Mouse (Mus musculus): ENCODE results near the gene E2f6. TPM values are rescaled to one million over a fixed set of nuclear protein-coding genes. Genes with fewer than 3 reads are reported as not detected.

The E2f6 gene
- polyA plus RNA-seq, 1 experiment from 2014 or later: 65.4 TPM

- Histone ChIP-seq H3K9me3 (no peaks in the 10 kb centered on the region), H3K27ac (peak overlapping the region; percentile 85), H3K4me3 (no peak overlapping the region)
Observed at GRCm38 (mm10) chr12:16803956-16804430, 6.8 kb upstream of the E2f6 start.

GRCm38 (mm10) chr12:16805511-16805910 is 5.3 kb upstream of the E2f6 start:
- Histone ChIP-seq H3K27me3 (ENCODE audit: insufficient read depth, poor library complexity, severe bottlenecking) (peaks cover 44% of the 10 kb centered on the region), H3K4me1 (replicated peaks) (peaks cover 53% of the 10 kb centered on the region)

More at GRCm38 (mm10) chr12:16803956-16804430, 6.8 kb upstream of the E2f6 start:
- Histone ChIP-seq H3K4me1 (replicated peaks) (peaks cover 61% of the 10 kb centered on the region), H3K27me3 (ENCODE audit: insufficient read depth, poor library complexity, severe bottlenecking) (peaks cover 29% of the 10 kb centered on the region), H3K36me3 (no peaks in the 10 kb centered on the region)
- WGBS: 18% methylated on average over 5 of the region's 5 CpGs
- DNase-seq (ENCODE audit: low spot score): peak; percentile 78

DNA sequence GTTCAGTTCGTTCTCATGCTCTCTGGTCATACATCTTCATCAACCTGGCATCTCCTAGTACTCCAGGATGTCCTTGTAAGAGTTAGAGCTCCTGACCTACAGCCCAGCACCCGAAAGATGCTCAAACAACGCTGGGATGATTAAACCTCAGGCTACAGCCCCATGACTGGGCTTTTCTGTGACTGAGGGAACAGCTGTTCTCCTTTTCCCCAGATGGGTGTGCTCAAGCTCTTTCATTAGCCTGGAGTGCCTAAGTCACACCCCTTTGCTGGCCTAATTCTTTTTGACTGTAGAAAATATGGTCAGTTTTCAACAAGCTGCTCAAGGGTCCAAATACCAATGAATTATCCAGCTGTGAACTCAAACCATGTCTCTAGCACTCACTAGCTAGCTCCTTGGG is 2.7 kb upstream of the E2f6 start:
- Histone ChIP-seq H3K4me1 (replicated peaks) (peaks cover 53% of the 10 kb centered on the region), H3K27me3 (ENCODE audit: insufficient read depth, poor library complexity, severe bottlenecking) (peaks cover 46% of the 10 kb centered on the region), H3K4me3 (no peak overlapping the region), H3K27ac (no peak overlapping the region), H3K9me3 (no peaks in the 10 kb centered on the region), H3K36me3 (no peaks in the 10 kb centered on the region)
- DNase-seq (ENCODE audit: low spot score): peak; percentile 37
- WGBS: 45% methylated on average over 3 of the region's 3 CpGs

More at GRCm38 (mm10) chr12:16805511-16805910, 5.3 kb upstream of the E2f6 start:
- Histone ChIP-seq H3K9me3 (no peaks in the 10 kb centered on the region), H3K27ac (peak overlapping the region; percentile 85; the same call in 1 of the 2 replicates), H3K36me3 (no peaks in the 10 kb centered on the region), H3K4me3 (no peak overlapping the region)
- WGBS: 4% methylated on average over 5 of the region's 5 CpGs
- DNase-seq (ENCODE audit: low spot score): peak; percentile 80

- no peak for DNase-seq (ENCODE audit: low spot score)
- peaks cover 34% of the 10 kb centered on the region for H3K36me3 ChIP-seq
- no peaks in the 10 kb centered on the region for H3K9me3 ChIP-seq
- WGBS: 11% methylated on average over 15 of the region's 15 CpGs
- H3K4me3 ChIP-seq: peak overlapping the region; percentile 85
- peaks cover 36% of the 10 kb centered on the region for H3K27me3 ChIP-seq (ENCODE audit: insufficient read depth, poor library complexity, severe bottlenecking)
- H3K4me1 ChIP-seq (replicated peaks): peaks cover 38% of the 10 kb centered on the region
- peak overlapping the region; percentile 99 for H3K27ac ChIP-seq
Observed at GRCm38 (mm10) chr12:16811477-16811876, 714 bp downstream of the E2f6 start.

GRCm38 (mm10) chr12:16817147-16817546 is 6.4 kb downstream of the E2f6 start:
- H3K4me1 ChIP-seq (replicated peaks): peaks cover 35% of the 10 kb centered on the region
- H3K9me3 ChIP-seq: no peaks in the 10 kb centered on the region
- peak overlapping the region; percentile 36; the same call in 1 of the 2 replicates for H3K27ac ChIP-seq
- DNase-seq (ENCODE audit: low spot score): no peak
- H3K36me3 ChIP-seq: peaks cover 88% of the 10 kb centered on the region
- H3K4me3 ChIP-seq: no peak overlapping the region
- no peaks in the 10 kb centered on the region for H3K27me3 ChIP-seq (ENCODE audit: insufficient read depth, poor library complexity, severe bottlenecking)
- WGBS: 92% methylated on average over 4 of the region's 4 CpGs

DNA sequence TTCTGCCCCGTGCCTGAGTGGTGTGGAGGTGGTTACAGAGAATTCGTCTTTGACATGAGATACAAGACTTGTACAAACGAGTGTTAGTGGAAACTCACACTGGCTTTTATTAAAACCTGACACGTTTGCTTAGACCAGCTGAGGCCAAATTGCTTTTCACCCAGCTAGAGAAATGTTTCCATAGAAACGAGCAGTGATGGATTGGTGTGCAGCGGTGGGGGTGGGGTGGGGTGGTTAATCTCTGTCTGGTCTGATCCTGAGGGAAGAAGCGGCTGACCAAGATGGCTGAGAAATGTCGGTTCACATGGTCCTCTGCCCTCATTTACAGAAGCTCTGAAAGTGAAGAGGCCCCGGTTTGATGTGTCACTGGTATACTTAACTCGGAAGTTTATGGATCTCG is 7.8 kb downstream of the E2f6 start:
- H3K36me3 ChIP-seq: peaks cover 98% of the 10 kb centered on the region
- peaks cover 21% of the 10 kb centered on the region for H3K4me1 ChIP-seq (replicated peaks)
- H3K27ac ChIP-seq: peak overlapping the region; percentile 78
- no peaks in the 10 kb centered on the region for H3K27me3 ChIP-seq (ENCODE audit: insufficient read depth, poor library complexity, severe bottlenecking)
- DNase-seq (ENCODE audit: low spot score): peak; percentile 64
- 43% methylated on average over 11 of the region's 11 CpGs for WGBS
- H3K4me3 ChIP-seq: no peak overlapping the region
- H3K9me3 ChIP-seq: no peaks in the 10 kb centered on the region

- no peak for DNase-seq (ENCODE audit: low spot score)
- H3K27me3 ChIP-seq (ENCODE audit: insufficient read depth, poor library complexity, severe bottlenecking): no peaks in the 10 kb centered on the region
- H3K4me1 ChIP-seq (replicated peaks): peaks cover 14% of the 10 kb centered on the region
- WGBS: 90% methylated on average over 7 of the region's 7 CpGs
- H3K9me3 ChIP-seq: no peaks in the 10 kb centered on the region
- no peak overlapping the region for H3K4me3 ChIP-seq
- H3K27ac ChIP-seq: no peak overlapping the region
- H3K36me3 ChIP-seq: peaks cover 98% of the 10 kb centered on the region
Observed at GRCm38 (mm10) chr12:16820761-16821160, 10.0 kb downstream of the E2f6 start.

- Histone ChIP-seq H3K27me3 (ENCODE audit: insufficient read depth, poor library complexity, severe bottlenecking) (no peaks in the 10 kb centered on the region), H3K36me3 (peaks cover 97% of the 10 kb centered on the region), H3K4me3 (no peak overlapping the region), H3K4me1 (replicated peaks) (peaks cover 14% of the 10 kb centered on the region), H3K9me3 (no peaks in the 10 kb centered on the region), H3K27ac (no peak overlapping the region)
- DNase-seq (ENCODE audit: low spot score): no peak
- WGBS: 94% methylated on average over 10 of the region's 10 CpGs
Observed at GRCm38 (mm10) chr12:16822181-16822734, 11.5 kb downstream of the E2f6 start.

DNA sequence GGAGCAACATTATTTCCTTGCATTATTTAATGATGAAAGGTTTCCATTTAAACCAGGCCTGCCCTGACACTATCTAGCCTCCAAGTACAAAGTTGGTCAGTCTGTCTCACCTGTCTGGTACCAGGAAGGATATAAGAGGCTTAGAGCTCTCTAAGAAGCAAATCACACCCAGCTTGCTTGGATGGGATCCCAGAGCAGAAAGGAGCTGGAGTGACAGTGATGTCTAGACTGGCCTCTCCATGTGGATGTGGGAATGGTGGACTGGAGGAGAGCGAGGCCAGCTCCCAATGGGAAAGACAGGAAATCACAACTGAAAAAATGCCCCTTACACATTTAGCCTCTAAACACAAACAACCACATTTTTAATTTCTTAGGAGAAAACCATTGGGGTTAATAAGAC is 12.9 kb downstream of the E2f6 start:
- no peak for DNase-seq (ENCODE audit: low spot score)
- WGBS: 96% methylated on average over 1 of the region's 1 CpGs
- Histone ChIP-seq H3K27ac (no peak overlapping the region), H3K4me1 (replicated peaks) (peaks cover 9% of the 10 kb centered on the region), H3K4me3 (no peak overlapping the region), H3K9me3 (no peaks in the 10 kb centered on the region), H3K27me3 (ENCODE audit: insufficient read depth, poor library complexity, severe bottlenecking) (no peaks in the 10 kb centered on the region), H3K36me3 (peaks cover 99% of the 10 kb centered on the region)

GRCm38 (mm10) chr12:16828505-16828904 is 17.7 kb downstream of the E2f6 start:
- WGBS: 85% methylated on average over 6 of the region's 6 CpGs
- H3K36me3 ChIP-seq: peaks cover 65% of the 10 kb centered on the region

DNA sequence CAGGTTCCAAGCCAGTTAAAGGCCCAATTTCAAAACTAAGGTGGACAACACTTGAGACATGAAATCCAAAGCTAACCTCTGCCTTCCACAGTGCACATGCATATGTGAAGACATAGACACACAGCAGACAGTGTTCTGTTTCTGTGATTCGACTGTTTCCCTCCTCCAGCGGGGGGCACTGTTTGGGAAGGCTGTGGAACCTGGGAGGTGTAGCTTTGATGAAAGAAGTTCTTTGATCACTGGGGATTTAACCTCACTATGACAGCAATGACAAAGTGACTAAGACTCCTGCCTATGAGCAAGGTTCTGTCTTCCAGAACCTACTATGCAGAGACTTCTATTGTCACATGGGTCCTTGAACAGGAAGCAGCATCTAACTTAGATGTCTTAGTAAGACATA is 19.0 kb downstream of the E2f6 start:
- H3K4me1 ChIP-seq (replicated peaks): peaks cover 5% of the 10 kb centered on the region; the same call in 1 of the 2 replicates
- H3K27me3 ChIP-seq (ENCODE audit: insufficient read depth, poor library complexity, severe bottlenecking): no peaks in the 10 kb centered on the region
- no peak overlapping the region for H3K27ac ChIP-seq
- H3K4me3 ChIP-seq: no peak overlapping the region
- peaks cover 52% of the 10 kb centered on the region for H3K36me3 ChIP-seq
- WGBS: 85% methylated on average over 2 of the region's 2 CpGs
- no peak for DNase-seq (ENCODE audit: low spot score)
- H3K9me3 ChIP-seq: no peaks in the 10 kb centered on the region

More at GRCm38 (mm10) chr12:16828505-16828904, 17.7 kb downstream of the E2f6 start:
- Histone ChIP-seq H3K9me3 (no peaks in the 10 kb centered on the region), H3K4me1 (replicated peaks) (no peaks in the 10 kb centered on the region; the same call in 1 of the 2 replicates), H3K27me3 (ENCODE audit: insufficient read depth, poor library complexity, severe bottlenecking) (no peaks in the 10 kb centered on the region), H3K4me3 (no peak overlapping the region), H3K27ac (no peak overlapping the region)
- DNase-seq (ENCODE audit: low spot score): no peak

DNA sequence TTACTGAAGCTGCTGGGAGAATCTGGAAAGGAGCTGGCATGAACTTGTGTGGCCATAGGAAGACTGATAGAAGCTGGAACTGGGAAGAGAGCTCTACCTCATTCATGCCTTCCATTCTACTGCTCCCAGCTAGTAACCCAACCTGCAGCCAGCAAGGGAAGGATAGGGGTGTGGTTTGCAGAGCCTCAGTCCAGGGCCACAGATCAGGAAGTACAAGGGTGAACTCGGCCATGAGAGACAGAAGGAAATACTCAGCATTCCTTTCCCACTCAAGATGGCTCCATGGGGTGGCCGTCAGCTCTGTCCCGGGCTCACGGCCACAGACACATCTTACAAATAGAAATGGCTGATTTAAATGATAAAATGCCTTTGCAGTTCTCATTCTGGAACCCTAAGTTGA is 20.3 kb downstream of the E2f6 start:
- Histone ChIP-seq H3K36me3 (peaks cover 40% of the 10 kb centered on the region), H3K9me3 (no peaks in the 10 kb centered on the region), H3K4me1 (replicated peaks) (peaks cover 10% of the 10 kb centered on the region; the same call in 1 of the 2 replicates), H3K27ac (no peak overlapping the region), H3K27me3 (ENCODE audit: insufficient read depth, poor library complexity, severe bottlenecking) (no peaks in the 10 kb centered on the region), H3K4me3 (no peak overlapping the region)
- no peak for DNase-seq (ENCODE audit: low spot score)
- 60% methylated on average over 4 of the region's 4 CpGs for WGBS

DNA sequence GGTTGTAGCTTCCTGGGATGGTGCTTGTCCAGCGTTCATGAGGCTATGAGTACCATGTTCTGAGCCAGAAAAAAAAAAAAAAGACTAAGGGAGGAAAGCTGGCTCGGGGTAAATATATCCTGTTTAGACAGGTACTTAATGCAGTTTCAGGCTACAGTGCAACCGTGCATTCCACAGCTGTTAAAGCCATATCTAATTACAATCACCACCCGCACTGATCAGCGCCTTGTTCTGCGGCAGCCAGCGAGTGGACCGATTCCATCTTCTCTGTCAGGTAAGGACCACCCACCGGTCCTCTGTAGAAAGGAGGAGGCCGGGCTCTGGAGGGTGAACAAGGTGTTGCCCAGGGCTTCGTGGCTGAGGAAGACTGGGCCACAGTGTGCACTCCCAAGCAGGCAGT is 23.9 kb downstream of the E2f6 start:
- Histone ChIP-seq H3K9me3 (peaks cover 9% of the 10 kb centered on the region; the same call in 1 of the 2 replicates), H3K4me1 (replicated peaks) (peaks cover 12% of the 10 kb centered on the region; the same call in 1 of the 2 replicates), H3K36me3 (peaks cover 4% of the 10 kb centered on the region), H3K27me3 (ENCODE audit: insufficient read depth, poor library complexity, severe bottlenecking) (no peaks in the 10 kb centered on the region), H3K27ac (no peak overlapping the region), H3K4me3 (no peak overlapping the region)
- 79% methylated on average over 11 of the region's 11 CpGs for WGBS
- DNase-seq (ENCODE audit: low spot score): no peak

Data from hindbrain, embryonic 10.5 days (tissue).